ENCODE assay signal across 8 mouse cellular contexts in genomic region chr19:43440768-43441660, GRCm38 (mm10). TPM values are rescaled to one million over a fixed set of nuclear protein-coding genes. Genes with fewer than 3 reads are reported as not detected.
DNase-seq lines count a peak whose midpoint lies in the region; ATAC-seq and TF ChIP-seq lines count a peak whose summit lies in the region.

No protein-coding gene starts in this region.

- DNase-seq in urinary bladder, adult 2 months (ENCODE audit: low spot score), result peak; percentile 32
- DNase-seq in urinary bladder, postnatal 4 days (ENCODE audit: low spot score in 2 of 2), result no peak
- DNase-seq in embryo, embryonic 10.5 days (ENCODE audit: low spot score), result peak; percentile 46
- peak; percentile 64 for DNase-seq in kidney, postnatal 10 days
- DNase-seq in mesoderm, embryonic 11.5 days (ENCODE audit: low read depth, low spot score), result peak; percentile 53
- DNase-seq in T-cell, adult 2 months (ENCODE audit: low spot score), result no peak

- peak overlapping the region; percentile 100 for H3K4me2 ChIP-seq in heart, embryonic 15.5 days

- under 1% methylated on average over 100 of the region's 118 CpGs for WGBS in heart, embryonic 15.5 days

- H3K9me3 ChIP-seq in heart, embryonic 15.5 days (replicated peaks), result no peaks in the 10 kb centered on the region

- no peak for TF ChIP-seq CTCF in testis, adult 2 months (IDR thresholded peaks at IDR 0.05; ENCODE audit: control insufficient read depth, insufficient read depth, insufficient replicate concordance, low read depth, low read length)

- peak; percentile 37 for ATAC-seq in heart, embryonic 15.5 days (replicated peaks; ENCODE audit: insufficient number of reproducible peaks, insufficient read depth, low FRiP score, low read depth)

- no peak overlapping the region for H3K27ac ChIP-seq in heart, embryonic 15.5 days
- peak overlapping the region; percentile 32 for H3K27ac ChIP-seq in testis, adult 2 months (ENCODE audit: control insufficient read depth, insufficient read depth, low read depth, low read length)

- no peak for TF ChIP-seq POLR2A in testis, adult 2 months (IDR thresholded peaks at IDR 0.05; ENCODE audit: control insufficient read depth, low read depth, low read length)

- H3K27me3 ChIP-seq in heart, embryonic 15.5 days, result peaks cover 63% of the 10 kb centered on the region
- no peaks in the 10 kb centered on the region for H3K27me3 ChIP-seq in testis, adult 2 months (ENCODE audit: control insufficient read depth, insufficient read depth, low read length)

- H3K36me3 ChIP-seq in heart, embryonic 15.5 days, result no peaks in the 10 kb centered on the region
- no peaks in the 10 kb centered on the region for H3K36me3 ChIP-seq in testis, adult 2 months (ENCODE audit: control insufficient read depth, insufficient read depth, low read length)

- peak overlapping the region; percentile 50 for H3K9ac ChIP-seq in heart, embryonic 15.5 days

- H3K4me3 ChIP-seq in heart, embryonic 15.5 days, result peak overlapping the region; percentile 68
- H3K4me3 ChIP-seq in testis, adult 2 months (ENCODE audit: control insufficient read depth, low read depth, low read length), result peak overlapping the region; percentile 62

- peaks cover 18% of the 10 kb centered on the region for H3K4me1 ChIP-seq in heart, embryonic 15.5 days (replicated peaks)
- H3K4me1 ChIP-seq in testis, adult 2 months (ENCODE audit: control insufficient read depth, insufficient read depth, low read length), result peaks cover 13% of the 10 kb centered on the region

RNA-seq across cellular contexts. Expression of gene Cnnm1, which starts 0.8 kb away (rescaled TPM):
- polyA plus RNA-seq in urinary bladder, adult 2 months (2012; rRNA removed), result 2.6 and 2.8 TPM in 2 replicates
- polyA plus RNA-seq in heart, embryonic 15.5 days (2015; fragmentation: Nextera tagmentation; extraction: Ambion mirVana), result 0.04 and 0.05 TPM in 2 replicates
- polyA plus RNA-seq in testis, adult 2 months (2012; rRNA removed), result 2.9 and 3.9 TPM in 2 replicates

RNA-seq across cellular contexts. Expression of gene Hpse2, which starts 52.9 kb away (rescaled TPM):
- 9.4 and 13.0 TPM in 2 replicates for polyA plus RNA-seq in urinary bladder, adult 2 months (2012; rRNA removed)
- polyA plus RNA-seq in heart, embryonic 15.5 days (2015; fragmentation: Nextera tagmentation; extraction: Ambion mirVana), result 0.66 and 1.4 TPM in 2 replicates
- 1.3 TPM in 2 replicates for polyA plus RNA-seq in testis, adult 2 months (2012; rRNA removed)

Comparison
In these comparisons a context has a peak if more than half of its experiments do, and no peak if none do; other contexts are left out.
1. DNase-seq: peak in urinary bladder, adult 2 months (single experiment), embryo, embryonic 10.5 days (single experiment), kidney, postnatal 10 days (single experiment) and mesoderm, embryonic 11.5 days (single experiment); none in urinary bladder, postnatal 4 days (0 of 2) and T-cell, adult 2 months (single experiment).